Mouse (Mus musculus) testis, adult 2 months (tissue): ENCODE results near the gene Ddx39. TPM values are rescaled to one million over a fixed set of nuclear protein-coding genes. Genes with fewer than 3 reads are reported as not detected.
A peak's percentile ranks its signal among the peaks of the same experiment; 100 is the strongest.

Experiments used
- H3K27ac ChIP-seq: fragments of 200-500 bp; 2 replicates; pipeline ENCODE4 v1.5.1; 2012; ENCODE audit warnings: low read depth, low read length; ENCODE audit not compliant: control insufficient read depth, insufficient read depth
- H3K27me3 ChIP-seq: fragments of 200-500 bp; 2 replicates; pipeline ENCODE4 v1.6.1; 2012; ENCODE audit warnings: mild to moderate bottlenecking, low read length, moderate library complexity; ENCODE audit not compliant: control insufficient read depth, insufficient read depth
- H3K36me3 ChIP-seq: fragments of 200-500 bp; 2 replicates; pipeline ENCODE4 v1.6.1; 2012; ENCODE audit warnings: mild to moderate bottlenecking, low read length; ENCODE audit not compliant: control insufficient read depth, insufficient read depth
- H3K4me1 ChIP-seq: fragments of 200-500 bp; 2 replicates; pipeline ENCODE4 v1.6.1; 2012; ENCODE audit warnings: low read length; ENCODE audit not compliant: control insufficient read depth, insufficient read depth
- H3K4me3 ChIP-seq: fragments of 200-500 bp; 2 replicates; pipeline ENCODE4 v1.5.1; 2012; ENCODE audit warnings: low read depth, mild to moderate bottlenecking, low read length, moderate library complexity, mixed read lengths; ENCODE audit not compliant: control insufficient read depth
- CTCF ChIP-seq: fragments of 200-500 bp; IDR thresholded peaks from 2 replicates; pipeline ENCODE4 v1.5.1; 2012; ENCODE audit warnings: low read depth, mild to moderate bottlenecking, inconsistent platforms, low read length, moderate library complexity; ENCODE audit not compliant: control insufficient read depth, insufficient read depth, insufficient replicate concordance
- POLR2A ChIP-seq: fragments of 200-500 bp; IDR thresholded peaks from 2 replicates; pipeline ENCODE4 v1.6.1; 2012; ENCODE audit warnings: low read depth, mild to moderate bottlenecking, inconsistent platforms, low read length, moderate library complexity; ENCODE audit not compliant: control insufficient read depth
- polyA plus RNA-seq: library from polyadenylated mRNA; depleted of rRNA; stranded (reverse); fragments of >200 nt; gene quantifications from 2 replicates; pipeline ENCODE4 v1.2.3, GENCODE M21; 2012

Gene Ddx39
- polyA plus RNA-seq, 1 experiment: 105 TPM

DNA sequence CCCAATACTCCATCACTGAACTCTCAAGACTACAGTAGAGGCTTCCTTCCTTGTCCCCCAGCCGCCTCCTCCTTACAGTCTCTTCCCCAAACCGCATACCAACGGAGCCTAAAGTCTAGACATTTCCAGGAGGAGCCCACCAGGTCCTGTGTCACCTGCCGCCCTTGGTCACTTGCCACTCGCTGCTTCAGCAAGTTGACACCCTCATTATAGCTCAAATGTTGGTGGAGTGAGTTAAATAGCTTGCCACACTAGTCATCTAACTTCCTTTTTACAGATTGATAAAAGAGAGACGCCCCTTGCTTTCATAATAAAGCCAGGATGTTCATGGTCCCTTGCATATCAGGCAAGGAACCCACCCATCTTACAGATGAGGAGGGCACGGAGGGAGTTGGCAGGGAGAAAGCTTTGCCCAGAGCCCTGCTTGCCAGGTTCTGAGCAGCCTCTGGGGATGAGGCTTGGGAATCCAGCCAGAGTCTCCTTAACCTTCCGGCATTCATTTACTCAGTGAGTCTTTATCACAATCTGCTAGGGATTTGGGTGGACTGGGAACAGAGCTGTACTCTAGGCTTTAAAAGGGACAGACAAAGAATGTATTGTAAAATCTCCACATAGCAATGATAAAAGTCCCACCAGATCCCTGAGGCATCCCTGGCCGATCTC is 14.4 kb upstream of the Ddx39 start:
- no peaks in the 10 kb centered on the region for H3K36me3 ChIP-seq
- 0 out of 2 replicates have a peak overlapping the region, but pooled peaks have one; percentile 20 for H3K27ac ChIP-seq
- H3K4me1 ChIP-seq: peaks cover 16% of the 10 kb centered on the region
- no peaks in the 10 kb centered on the region for H3K27me3 ChIP-seq
- no peak for TF ChIP-seq CTCF
- no peak for TF ChIP-seq POLR2A
- no peak overlapping the region for H3K4me3 ChIP-seq

DNA sequence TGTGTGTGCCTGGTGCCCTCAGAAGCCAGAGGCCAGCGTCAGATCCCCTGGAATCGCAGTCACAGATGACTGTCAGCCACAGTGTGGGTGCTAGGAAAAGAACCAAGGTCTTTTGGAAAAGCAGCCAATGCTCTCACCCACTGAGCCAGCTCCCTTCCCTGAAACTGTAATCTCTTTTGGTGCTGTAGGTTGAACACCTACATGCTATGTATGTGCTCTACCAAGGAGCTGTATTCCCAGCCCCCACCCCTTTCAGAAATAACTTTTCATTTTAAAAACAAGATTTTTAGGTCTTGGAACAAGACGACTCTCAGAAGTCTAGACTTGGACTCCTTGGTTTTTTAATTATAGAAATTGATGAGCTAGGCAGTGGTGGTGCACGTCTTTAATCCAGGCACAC is 11.6 kb upstream of the Ddx39 start:
- TF ChIP-seq POLR2A (no peak), CTCF (no peak)
- H3K4me3 ChIP-seq: no peak overlapping the region
- peaks cover 15% of the 10 kb centered on the region for H3K4me1 ChIP-seq
- H3K27me3 ChIP-seq: no peaks in the 10 kb centered on the region
- H3K27ac ChIP-seq: no peak overlapping the region
- no peaks in the 10 kb centered on the region for H3K36me3 ChIP-seq

DNA sequence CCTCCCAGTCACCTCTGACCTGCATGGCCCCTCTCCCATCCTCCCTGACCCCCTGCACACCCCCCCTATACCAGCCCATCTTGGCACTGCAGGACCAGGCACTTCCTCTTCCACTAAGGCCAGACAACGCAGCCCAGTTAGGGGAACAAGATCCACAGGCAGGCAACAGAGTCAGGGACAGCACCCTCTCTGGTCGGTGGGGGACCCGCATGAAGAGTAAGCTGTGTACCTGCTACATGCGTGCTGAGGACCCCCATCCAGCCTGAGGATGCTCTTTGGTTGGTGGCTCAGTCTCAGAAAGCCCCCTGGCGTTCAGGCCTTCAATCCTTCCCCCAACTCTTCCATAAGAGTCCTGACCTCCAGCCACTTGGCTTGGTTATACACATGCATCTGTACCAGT is 8.6 kb upstream of the Ddx39 start:
- peak overlapping the region; percentile 32 for H3K4me3 ChIP-seq
- TF ChIP-seq POLR2A (no peak), CTCF (no peak)

DNA sequence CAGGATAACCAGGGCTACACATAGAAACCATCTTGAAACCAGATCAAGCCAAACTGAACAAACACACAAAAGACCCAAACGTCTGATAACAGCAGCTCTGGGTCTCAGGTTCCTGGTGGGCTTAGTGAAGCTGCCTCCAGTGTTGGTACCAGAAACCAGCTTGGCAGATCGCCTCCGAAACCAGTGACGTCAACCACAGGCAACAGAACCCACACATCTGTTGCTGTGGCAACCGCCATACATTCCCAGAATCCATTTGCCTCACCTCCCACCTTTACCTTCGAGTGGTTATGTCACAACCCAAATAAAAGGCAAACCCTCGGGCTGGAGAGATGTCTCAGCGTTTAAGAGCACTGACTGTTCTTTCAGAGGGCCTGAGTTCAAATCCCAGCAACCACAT is 7.4 kb upstream of the Ddx39 start:
- Histone ChIP-seq H3K36me3 (no peaks in the 10 kb centered on the region), H3K4me1 (peaks cover 11% of the 10 kb centered on the region), H3K4me3 (peak overlapping the region; percentile 69), H3K27ac (peak overlapping the region; percentile 3; the same call in 1 of the 2 replicates), H3K27me3 (no peaks in the 10 kb centered on the region)
- TF ChIP-seq POLR2A (peak; percentile 56; the same call in 1 of the 2 replicates), CTCF (no peak)

More for the DNA sequence above, 8.6 kb upstream of the Ddx39 start:
- Histone ChIP-seq H3K27ac (no peak overlapping the region), H3K36me3 (no peaks in the 10 kb centered on the region), H3K4me1 (peaks cover 8% of the 10 kb centered on the region), H3K27me3 (no peaks in the 10 kb centered on the region)

DNA sequence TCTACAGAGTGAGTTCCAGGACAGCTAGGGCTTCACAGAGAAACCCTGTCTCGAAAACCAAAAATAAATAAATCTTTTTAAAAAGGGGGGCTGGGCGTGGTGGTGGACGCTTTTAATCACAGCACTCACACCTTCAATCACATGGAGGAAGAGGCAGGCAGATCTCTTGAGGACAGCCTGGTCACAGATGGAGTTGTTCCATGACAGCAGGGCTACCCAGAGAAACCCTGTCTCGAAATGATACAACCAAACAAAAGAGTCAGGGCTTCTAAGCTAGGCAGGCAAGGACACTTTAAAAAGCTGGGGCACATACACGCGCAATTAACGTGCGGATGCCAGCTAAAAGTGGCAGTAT is 324 bp upstream of the Ddx39 start:
- Histone ChIP-seq H3K36me3 (no peaks in the 10 kb centered on the region), H3K4me3 (peak overlapping the region; percentile 92), H3K27me3 (no peaks in the 10 kb centered on the region), H3K27ac (peak overlapping the region; percentile 94), H3K4me1 (peaks cover 5% of the 10 kb centered on the region)
- TF ChIP-seq CTCF: no peak
- TF ChIP-seq POLR2A: no peak

DNA sequence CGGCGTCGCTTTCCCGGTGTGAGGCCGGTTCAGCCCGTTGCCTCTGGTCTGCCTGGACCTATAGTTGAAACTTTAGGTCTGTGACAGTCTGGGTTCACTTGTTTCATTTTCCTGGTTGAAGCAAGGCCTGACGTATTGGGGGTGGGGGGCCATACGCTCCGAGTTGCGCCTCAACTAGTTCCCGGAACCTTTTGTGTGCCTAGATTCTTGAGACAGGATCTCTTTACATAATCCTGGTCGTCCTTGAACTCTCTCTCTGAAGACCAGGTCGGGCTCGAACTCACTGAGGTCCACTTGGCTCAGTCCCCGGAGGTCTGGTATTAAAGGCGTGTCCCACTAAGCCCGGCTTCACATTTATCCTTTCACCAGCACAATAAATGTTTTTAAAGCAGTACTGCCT is 794 bp downstream of the Ddx39 start:
- Histone ChIP-seq H3K27me3 (no peaks in the 10 kb centered on the region), H3K4me3 (peak overlapping the region; percentile 92), H3K27ac (peak overlapping the region; percentile 94), H3K36me3 (no peaks in the 10 kb centered on the region; the same call in 1 of the 2 replicates), H3K4me1 (peaks cover 5% of the 10 kb centered on the region)
- TF ChIP-seq POLR2A (no peak), CTCF (no peak)

DNA sequence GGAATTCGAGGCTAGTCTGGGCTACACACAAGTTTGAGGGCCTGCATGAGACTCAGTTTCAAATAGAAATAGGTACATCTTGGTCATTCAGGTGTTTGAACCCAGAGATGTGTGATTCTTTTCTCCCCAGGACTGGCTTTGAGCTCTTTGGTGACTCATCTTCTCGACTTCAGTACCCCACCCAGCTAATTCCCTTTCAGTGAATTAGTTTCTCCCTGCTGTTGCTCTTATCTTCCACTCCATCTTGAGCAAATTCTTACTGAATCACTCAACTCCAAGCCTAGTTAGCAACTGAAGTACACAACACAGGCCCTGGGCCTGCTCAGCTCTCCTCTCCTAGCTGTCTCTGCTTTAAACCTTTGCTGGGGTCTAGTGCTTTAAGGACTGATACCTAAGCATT is 1.6 kb downstream of the Ddx39 start:
- TF ChIP-seq POLR2A (no peak), CTCF (no peak)
- Histone ChIP-seq H3K4me3 (peak overlapping the region; percentile 69), H3K4me1 (peaks cover 5% of the 10 kb centered on the region), H3K27ac (no peak overlapping the region), H3K36me3 (no peaks in the 10 kb centered on the region; the same call in 1 of the 2 replicates), H3K27me3 (no peaks in the 10 kb centered on the region)

DNA sequence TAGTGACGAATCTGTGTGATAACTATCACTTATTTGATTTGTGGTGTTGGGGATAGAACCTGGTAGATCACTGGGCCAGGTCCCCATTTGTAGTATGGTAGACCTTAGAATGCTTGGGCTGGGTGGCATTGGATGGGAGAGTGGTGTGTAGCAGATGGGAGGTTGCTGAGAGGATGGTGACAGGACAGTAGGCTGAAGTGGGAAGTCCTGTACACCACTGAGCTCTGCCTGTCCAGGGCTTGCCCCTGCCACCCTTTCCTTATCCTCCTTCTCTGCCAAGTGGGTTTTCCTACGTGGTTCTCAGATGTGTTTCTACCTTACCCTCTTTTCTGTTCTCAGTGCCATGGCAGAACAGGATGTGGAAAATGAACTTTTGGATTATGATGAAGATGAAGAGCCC is 4.1 kb downstream of the Ddx39 start:
- peaks cover 2% of the 10 kb centered on the region; the same call in 1 of the 2 replicates for H3K4me1 ChIP-seq
- H3K27me3 ChIP-seq: no peaks in the 10 kb centered on the region
- TF ChIP-seq POLR2A (no peak), CTCF (no peak)
- H3K27ac ChIP-seq: no peak overlapping the region
- peaks cover 2% of the 10 kb centered on the region; the same call in 1 of the 2 replicates for H3K36me3 ChIP-seq
- H3K4me3 ChIP-seq: no peak overlapping the region
